Mouse (Mus musculus) kidney, adult 2 months (tissue): ENCODE data around the gene Gm10964.

Experiments used
- CTCF ChIP-seq: fragments of 200-500 bp; conservative IDR thresholded peaks from 2 replicates; pipeline ENCODE4 v1.5.1; 2011; ENCODE audit warnings: low read depth, mild to moderate bottlenecking, control low read depth, low read length, moderate library complexity, mixed read lengths; ENCODE audit not compliant: insufficient read depth, insufficient read length
- POLR2A ChIP-seq: fragments of 200-500 bp; IDR thresholded peaks from one replicate; pipeline ENCODE4 v1.6.1; 2011; ENCODE audit warnings: low read depth, low read length, control low read depth

- TF ChIP-seq CTCF: no peak
- TF ChIP-seq POLR2A: no peak
Measured at GRCm38 (mm10) chr3:103790346-103791145, 51.4 kb downstream of the Gm10964 start.
